Mouse (Mus musculus) mature B cell (primary cell): ENCODE data around the gene Fap.

Experiments used
- in situ Hi-C: fragments of 300-500 bp; cut with MboI; formaldehyde crosslinking; loops from 2 replicates; pipeline ENCODE4 v1.14.3; 2019

The Fap gene

GRCm38 (mm10) chr2:62526399-62526798 lies 47.5 kb downstream of the Fap start:
- in situ Hi-C loops, result no loop called here

- in situ Hi-C loops, result no loop called here
Observed at GRCm38 (mm10) chr2:62517790-62518189, 56.1 kb downstream of the Fap start.

DNA sequence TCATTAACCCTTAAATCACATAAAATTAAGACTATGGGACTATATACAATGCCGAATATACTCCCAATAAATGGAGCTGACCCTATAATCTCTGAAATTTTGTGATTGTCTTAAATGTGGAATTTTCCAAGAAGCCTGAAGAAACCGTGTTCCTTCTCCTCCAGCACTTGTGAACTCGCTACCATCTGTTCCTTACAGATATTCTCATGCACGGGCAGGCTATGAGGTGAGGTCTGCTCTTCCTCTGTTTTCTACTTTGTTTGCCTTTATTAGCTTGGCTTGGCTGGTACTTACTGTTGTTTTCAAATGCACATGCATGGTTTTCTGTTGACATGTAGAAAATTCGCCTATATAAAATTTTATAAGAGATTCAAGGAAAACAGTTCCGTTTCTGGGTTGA lies 59.4 kb downstream of the Fap start:
- in situ Hi-C loops, result no loop called here

DNA sequence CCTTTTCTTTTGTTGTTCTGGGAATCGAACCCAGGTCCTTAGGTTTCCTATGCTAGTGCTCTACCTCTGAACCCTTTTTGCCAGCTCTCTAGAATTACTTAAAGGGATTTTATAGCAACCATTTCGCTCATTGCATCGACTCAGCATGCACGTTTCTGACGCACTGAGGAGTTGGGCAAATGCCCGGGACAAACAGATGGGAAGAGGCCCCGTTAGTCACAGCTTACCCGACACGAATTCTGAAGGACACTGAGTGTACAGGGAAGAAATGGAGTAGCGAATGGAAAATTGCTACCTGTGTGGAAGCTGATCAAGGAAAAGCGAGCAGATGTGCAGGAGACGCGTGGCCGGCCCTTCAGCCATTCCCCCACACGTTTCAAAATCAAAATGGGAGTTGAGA lies 60.4 kb downstream of the Fap start:
- in situ Hi-C loops, result no loop called here

- in situ Hi-C loops, result no loop called here
Observed at GRCm38 (mm10) chr2:62507130-62507529, 66.7 kb downstream of the Fap start.

DNA sequence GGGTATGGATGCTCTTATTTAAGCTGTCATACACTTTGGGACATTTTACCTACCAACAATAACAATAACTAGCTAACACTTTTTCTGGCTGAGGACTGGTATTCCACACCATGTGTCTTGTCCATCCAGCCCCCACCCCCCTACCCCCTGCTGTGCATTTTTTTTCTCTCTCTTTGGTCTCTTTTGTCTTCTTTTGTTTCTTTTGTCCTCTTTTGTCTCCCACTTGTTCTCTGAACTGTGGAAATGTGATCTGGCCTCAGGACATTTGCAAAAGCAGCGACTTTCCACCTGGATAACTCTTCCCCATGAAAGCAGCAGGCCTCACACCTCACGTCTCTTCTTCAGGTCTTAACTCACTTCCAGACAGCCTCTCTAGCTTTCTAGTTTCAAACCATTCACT lies 67.4 kb downstream of the Fap start:
- in situ Hi-C loops, result no loop called here

- in situ Hi-C loops, result no loop called here
Observed at GRCm38 (mm10) chr2:62504269-62504796, 69.5 kb downstream of the Fap start.

DNA sequence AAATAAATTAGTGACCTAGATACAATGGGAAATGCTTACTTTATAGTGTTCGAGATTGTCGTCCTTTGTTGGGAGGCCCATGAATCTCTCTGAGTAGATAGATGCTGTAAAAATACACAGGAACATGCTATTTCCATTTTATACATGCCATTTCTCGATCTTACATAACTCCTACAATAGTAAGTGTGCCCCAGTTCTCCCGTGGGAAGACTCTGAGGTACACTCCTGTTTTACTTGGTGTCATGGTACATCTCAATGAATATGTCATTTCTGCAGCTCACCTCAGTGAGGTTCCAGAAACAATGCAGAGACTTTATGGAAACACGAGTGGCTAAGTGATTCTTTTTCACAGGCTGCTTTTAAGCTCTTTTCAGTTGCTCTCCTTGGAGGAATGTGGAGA lies 70.5 kb downstream of the Fap start:
- in situ Hi-C loops, result no loop called here

DNA sequence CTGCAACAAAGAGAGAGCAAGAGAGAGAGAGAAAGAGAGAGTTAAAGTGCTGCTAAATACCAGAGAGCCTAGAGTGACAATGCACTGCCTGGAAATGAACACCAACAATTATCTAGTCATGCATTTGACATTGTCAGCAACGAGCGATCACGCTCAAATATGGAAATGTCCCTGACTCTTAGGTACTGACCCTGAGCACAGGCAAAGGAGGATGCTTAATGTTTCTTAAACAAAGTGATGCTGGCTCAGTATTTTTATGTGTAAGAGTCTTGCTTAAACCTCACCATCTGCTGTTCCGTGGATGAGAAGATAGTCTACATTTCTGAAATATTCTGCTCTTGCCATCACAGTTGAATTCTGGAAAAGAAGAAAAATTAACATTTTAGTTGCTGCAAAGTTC lies 71.4 kb downstream of the Fap start:
- in situ Hi-C loops, result no loop called here

GRCm38 (mm10) chr2:62498821-62499220 lies 75.1 kb downstream of the Fap start:
- in situ Hi-C loops, result no loop called here

DNA sequence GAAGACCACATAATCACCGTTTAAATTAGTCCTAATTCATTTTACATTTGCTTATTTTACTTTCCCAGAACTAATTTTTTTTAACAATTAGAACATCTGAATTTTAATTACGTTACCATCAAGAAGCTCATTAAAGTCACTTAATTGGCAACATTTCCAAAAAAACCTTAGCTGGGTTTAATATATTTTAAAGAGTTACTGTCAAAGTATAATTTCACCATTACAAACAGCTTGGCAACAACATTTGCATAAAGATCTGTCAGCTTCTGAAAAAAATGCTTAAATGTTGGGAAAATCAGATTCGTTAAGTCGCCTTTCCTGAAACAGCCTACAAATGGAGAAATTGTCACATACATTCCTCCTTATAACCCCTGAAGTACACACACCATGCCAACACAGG lies 75.8 kb downstream of the Fap start:
- in situ Hi-C loops, result no loop called here

- in situ Hi-C loops, result no loop called here
Observed at GRCm38 (mm10) chr2:62497333-62498002, 76.4 kb downstream of the Fap start.

GRCm38 (mm10) chr2:62495407-62495806 lies 78.5 kb downstream of the Fap start:
- in situ Hi-C loops, result no loop called here

DNA sequence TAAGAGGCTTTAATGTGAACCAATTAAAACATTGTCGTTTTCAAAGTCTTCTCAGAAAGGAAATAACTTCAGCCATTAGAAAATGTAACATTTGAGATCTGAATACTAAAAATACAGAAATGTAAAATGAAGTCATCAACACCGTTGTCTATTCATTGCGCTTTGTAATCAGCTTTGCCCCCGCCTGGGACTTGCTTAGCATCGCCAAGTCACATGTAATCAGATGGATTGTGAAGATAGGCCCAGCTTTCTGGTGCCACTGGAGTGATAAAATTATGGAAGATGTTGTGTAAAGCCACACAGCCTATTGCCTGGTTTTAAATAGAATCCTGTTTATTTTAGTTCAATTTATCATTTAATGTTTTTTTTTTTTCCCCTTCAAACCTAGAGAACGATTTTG lies 84.0 kb downstream of the Fap start:
- in situ Hi-C loops, result no loop called here

DNA sequence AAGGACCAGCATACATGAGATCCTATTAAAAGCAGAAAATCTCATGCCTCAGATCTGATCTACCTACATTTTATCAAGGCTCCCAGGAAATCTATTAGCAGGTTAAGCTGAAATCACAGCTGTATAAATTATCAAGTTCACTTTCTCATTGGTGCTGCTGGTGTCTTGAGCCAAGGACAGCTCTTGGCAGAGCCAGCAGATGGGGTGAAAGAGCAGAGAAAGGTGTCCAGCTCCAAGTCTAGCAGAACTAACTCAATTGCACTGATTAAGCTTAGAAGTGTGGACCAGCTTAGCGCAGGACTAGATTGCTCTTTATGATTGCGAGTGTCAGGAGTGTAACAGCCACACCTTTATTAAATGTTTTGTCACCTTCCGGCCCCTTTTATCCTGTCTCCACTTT lies 89.0 kb downstream of the Fap start:
- in situ Hi-C loops, result no loop called here

GRCm38 (mm10) chr2:62483550-62483949 lies 90.3 kb downstream of the Fap start, which contains the start of gene Gcg:
Gene Gcg (minus strand): TSS chr2:62483650.
- in situ Hi-C loops, result no loop called here

DNA sequence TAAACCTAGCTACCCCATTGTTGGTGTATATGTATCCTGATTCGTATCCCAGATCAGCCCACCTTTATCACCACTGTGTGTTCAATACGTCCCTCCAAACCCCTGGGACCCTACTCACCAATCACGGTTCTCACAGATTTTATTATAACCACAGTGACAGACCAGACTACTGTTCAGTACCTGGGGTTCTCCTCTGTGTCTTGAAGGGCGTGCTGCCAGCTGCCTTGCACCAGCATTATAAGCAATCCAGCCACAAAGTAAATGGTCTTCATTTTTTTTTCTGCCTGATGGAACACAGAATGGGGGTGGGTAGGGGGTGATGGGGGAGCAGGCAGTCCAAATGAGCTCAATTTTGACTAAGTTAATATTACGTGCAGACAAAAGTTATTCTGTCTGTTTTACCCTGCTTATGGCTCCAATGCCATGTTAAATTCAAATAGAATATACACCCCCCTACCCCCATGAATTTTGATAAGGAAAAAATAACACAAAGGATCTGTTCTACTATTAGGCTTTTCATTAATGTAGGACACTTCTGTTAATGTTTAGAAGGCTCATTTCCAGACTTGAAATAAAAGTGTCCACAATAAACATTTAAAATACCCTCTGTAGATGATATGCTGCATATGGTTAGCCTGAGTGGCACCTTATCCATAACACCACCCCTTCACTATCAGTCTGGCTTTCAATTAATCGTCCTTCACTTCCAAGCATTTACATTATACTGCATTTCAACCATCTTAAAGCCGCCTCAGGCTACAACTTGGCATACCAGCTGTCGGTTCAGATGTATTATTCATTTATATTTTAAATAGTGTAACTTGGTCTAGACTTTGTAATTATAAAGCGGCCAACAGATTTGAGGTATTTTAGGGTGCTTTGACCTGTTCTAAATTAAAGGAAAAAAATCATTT lies 93.3 kb downstream of the Fap start:
- in situ Hi-C loops, result no loop called here

DNA sequence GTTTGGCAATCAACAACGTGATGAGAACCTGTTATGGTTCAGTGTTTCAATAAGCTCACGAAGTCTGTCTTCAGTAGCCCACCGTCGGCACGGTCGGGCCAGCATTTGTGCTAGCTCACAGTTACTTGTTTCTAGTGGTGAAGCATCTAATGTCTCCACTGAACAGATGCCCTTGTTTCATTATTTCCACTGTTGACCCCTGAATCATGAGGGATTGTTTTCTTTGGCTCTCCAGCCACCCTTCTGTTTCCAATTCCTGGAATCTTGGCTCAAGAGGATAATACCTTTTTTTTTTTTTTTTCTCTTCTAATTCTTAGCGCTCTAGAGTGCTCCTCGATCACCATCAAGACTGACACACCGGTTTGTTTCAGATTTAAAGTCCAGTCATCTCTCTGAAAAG lies 104.3 kb downstream of the Fap start:
- in situ Hi-C loops, result loop anchor here (25.0 kb wide), 1 partner anchor 657 kb away; the partner anchor contains the start of gene Tbr1

GRCm38 (mm10) chr2:62463287-62463686 lies 110.6 kb downstream of the Fap start:
- in situ Hi-C loops, result loop anchor here (25.0 kb wide), 1 partner anchor 651 kb away; the partner anchor contains the start of gene Tbr1

DNA sequence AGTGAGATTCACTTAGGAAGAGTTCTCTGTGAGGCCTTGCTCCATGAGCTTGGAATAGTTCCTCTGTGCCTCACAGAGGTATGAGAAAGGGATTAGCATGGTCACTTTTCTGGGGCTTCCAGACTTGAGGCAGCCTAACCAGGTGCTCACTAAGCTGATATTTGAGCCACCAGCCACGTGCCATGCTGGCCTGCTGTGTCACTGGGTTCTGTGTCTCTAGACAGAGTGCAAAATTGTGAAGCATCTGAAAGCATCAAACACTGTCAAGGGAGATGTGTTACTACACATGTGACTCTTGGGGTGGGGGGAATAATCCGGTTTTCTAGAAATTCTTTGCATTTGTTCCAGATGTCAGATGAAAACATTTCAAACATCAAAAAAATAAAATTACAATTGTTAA lies 111.7 kb downstream of the Fap start:
- in situ Hi-C loops, result loop anchor here (25.0 kb wide), 1 partner anchor 650 kb away; the partner anchor contains the start of gene Tbr1

- in situ Hi-C loops, result loop anchor here (25.0 kb wide), 1 partner anchor 649 kb away; the partner anchor contains the start of gene Tbr1
Observed at GRCm38 (mm10) chr2:62460815-62461450, 112.9 kb downstream of the Fap start.

- in situ Hi-C loops, result loop anchor here (25.0 kb wide), 1 partner anchor 648 kb away; the partner anchor contains the start of gene Tbr1
Observed at GRCm38 (mm10) chr2:62460231-62460710, 113.6 kb downstream of the Fap start.
